Comparison of ENCODE assay signal across 27 mouse cellular contexts in the genomic region with DNA sequence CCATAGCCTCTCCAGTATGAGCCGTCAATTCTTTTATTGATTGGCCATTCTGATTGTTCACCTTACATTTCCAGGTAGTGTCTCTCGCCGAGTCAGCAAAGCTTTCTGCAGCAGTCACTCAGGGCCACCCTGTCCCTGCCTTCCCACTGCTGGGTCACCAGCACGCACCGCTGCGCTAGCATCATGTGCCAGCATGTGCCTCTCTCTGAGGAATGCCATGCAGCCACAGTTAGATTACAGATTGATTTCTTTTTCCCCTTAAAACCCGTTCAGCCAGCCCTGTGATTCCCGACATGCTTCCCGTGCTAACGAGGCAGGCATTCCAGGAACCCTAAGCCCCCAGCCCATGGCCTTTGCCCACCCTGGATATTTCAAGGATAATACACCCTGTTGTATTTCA. TPM values are rescaled to one million over a fixed set of nuclear protein-coding genes. Genes with fewer than 3 reads are reported as not detected.
DNase-seq lines count a peak whose midpoint lies in the region; ATAC-seq and TF ChIP-seq lines count a peak whose summit lies in the region.
"Had no signal": no experiment of that assay in that cellular context is flagged by ENCODE, and none has a peak within 500 bp of the region (broad histone marks: within the 10 kb centered on the region; RNA-seq: fewer than 3 reads in every experiment).

No protein-coding gene starts in this region.

- no peaks in the 10 kb centered on the region for H3K9me3 ChIP-seq in forebrain, embryonic 10.5 days
- no peaks in the 10 kb centered on the region for H3K9me3 ChIP-seq in forebrain, embryonic 11.5 days (ENCODE audit: control insufficient read depth, low read length)
- H3K9me3 ChIP-seq in liver, postnatal 0 days (ENCODE audit: low read length), result no peaks in the 10 kb centered on the region
- H3K9me3 ChIP-seq in kidney, postnatal 0 days (replicated peaks; ENCODE audit: low read length), result no peaks in the 10 kb centered on the region
- H3K9me3 ChIP-seq: forebrain, embryonic 12.5 days; limb, embryonic 13.5 days; liver, embryonic 13.5 days; lung, embryonic 15.5 days; neural tube, embryonic 13.5 days had no signal

- TF ChIP-seq CTCF in liver, adult 2 months (IDR thresholded peaks at IDR 0.05; ENCODE audit: low read depth, low read length), result no peak
- TF ChIP-seq CTCF in liver, postnatal 0 days (IDR thresholded peaks at IDR 0.05; ENCODE audit: low read depth), result no peak
- no peak for TF ChIP-seq CTCF in kidney, postnatal 0 days (IDR thresholded peaks at IDR 0.05; ENCODE audit: low read depth)

- peaks cover 59% of the 10 kb centered on the region for H3K36me3 ChIP-seq in forebrain, embryonic 10.5 days (replicated peaks)
- H3K36me3 ChIP-seq in forebrain, embryonic 11.5 days (ENCODE audit: control insufficient read depth, insufficient read depth, low read length), result no peaks in the 10 kb centered on the region
- no peaks in the 10 kb centered on the region for H3K36me3 ChIP-seq in liver, adult 2 months (ENCODE audit: control insufficient read depth, insufficient read depth, low read length)
- peaks cover 2% of the 10 kb centered on the region; the same call in 1 of the 2 replicates for H3K36me3 ChIP-seq in liver, postnatal 0 days (replicated peaks; ENCODE audit: insufficient read depth, low read length)
- H3K36me3 ChIP-seq in kidney, postnatal 0 days (ENCODE audit: insufficient read depth, low read length), result peaks cover under 1% of the 10 kb centered on the region; the same call in 1 of the 2 replicates

- H3K4me1 ChIP-seq in forebrain, embryonic 10.5 days, result peaks cover 16% of the 10 kb centered on the region
- no peaks in the 10 kb centered on the region for H3K4me1 ChIP-seq in forebrain, embryonic 11.5 days (replicated peaks; ENCODE audit: control insufficient read depth, insufficient read depth, low read length)
- H3K4me1 ChIP-seq in liver, adult 2 months (ENCODE audit: control insufficient read depth, insufficient read depth, low read length), result peaks cover 31% of the 10 kb centered on the region
- peaks cover 6% of the 10 kb centered on the region for H3K4me1 ChIP-seq in liver, postnatal 0 days (ENCODE audit: insufficient read depth)
- H3K4me1 ChIP-seq in kidney, postnatal 0 days (replicated peaks; ENCODE audit: insufficient read depth, low read length), result peaks cover 2% of the 10 kb centered on the region; the same call in 1 of the 2 replicates
- H3K4me1 ChIP-seq: lung, embryonic 15.5 days had no signal

- DNase-seq in forebrain, embryonic 10.5 days (ENCODE audit: extremely low spot score, low spot score), result no peak
- DNase-seq in forebrain, embryonic 11.5 days (ENCODE audit: low spot score), result no peak
- peak; percentile 45 for DNase-seq in liver, adult 2 months (ENCODE audit: extremely low read depth, low read depth, low spot score)
- DNase-seq in liver, postnatal 0 days, result no peak
- no peak for DNase-seq in kidney, postnatal 0 days (ENCODE audit: low spot score)
- peak; percentile 25 for DNase-seq in urinary bladder, postnatal 25 days (ENCODE audit: low spot score)
- no peak for DNase-seq in thymus, adult 18-20 months
- DNase-seq: adrenal gland, postnatal 25 days; cerebellum, adult 11 months; cerebellum, adult 9-11 months; layer of hippocampus, postnatal 36 days; liver, embryonic 13.5 days; lung, postnatal 36 days; retina, postnatal 1 day; right cerebral cortex, postnatal 25 days; spleen, adult 18-20 months; thymus, postnatal 14 days had no signal

- no peak for TF ChIP-seq EP300 in liver, postnatal 0 days (IDR thresholded peaks at IDR 0.05; ENCODE audit: low read depth)

- ATAC-seq in forebrain, embryonic 11.5 days (replicated peaks; ENCODE audit: low FRiP score), result no peak
- no peak for ATAC-seq in liver, postnatal 0 days
- no peak for ATAC-seq in kidney, postnatal 0 days (replicated peaks; ENCODE audit: low FRiP score, low read depth)
- ATAC-seq: CD4-positive, CD25-positive, alpha-beta regulatory T cell, adult 4 months; hindbrain, postnatal 0 days; intestine, embryonic 16.5 days; midbrain, embryonic 16.5 days had no signal

- WGBS in forebrain, embryonic 10.5 days, result 81% methylated on average over 10 of the region's 10 CpGs
- 77% methylated on average over 10 of the region's 10 CpGs for WGBS in forebrain, embryonic 11.5 days
- 52% methylated on average over 10 of the region's 10 CpGs for WGBS in liver, adult 2 months
- 89% methylated on average over 10 of the region's 10 CpGs for WGBS in liver, postnatal 0 days (ENCODE audit: insufficient replicate concordance)
- WGBS in kidney, postnatal 0 days, result 79% methylated on average over 10 of the region's 10 CpGs

- no peak overlapping the region for H3K4me3 ChIP-seq in forebrain, embryonic 10.5 days
- H3K4me3 ChIP-seq in forebrain, embryonic 11.5 days (ENCODE audit: low read depth, low read length), result no peak overlapping the region
- H3K4me3 ChIP-seq in liver, adult 2 months (ENCODE audit: insufficient read depth, low read depth, low read length), result no peak overlapping the region
- H3K4me3 ChIP-seq in liver, postnatal 0 days (ENCODE audit: low read depth, low read length), result no peak overlapping the region
- H3K4me3 ChIP-seq in kidney, postnatal 0 days (replicated peaks; ENCODE audit: low read depth, low read length), result no peak overlapping the region
- H3K4me3 ChIP-seq: forebrain, embryonic 12.5 days; limb, embryonic 13.5 days; liver, embryonic 13.5 days; lung, embryonic 15.5 days; myocyte; neural tube, embryonic 13.5 days had no signal

- no peak for TF ChIP-seq POLR2A in liver, adult 2 months (IDR thresholded peaks at IDR 0.05; ENCODE audit: extremely low read depth, insufficient read depth, low read length)

- H3K27me3 ChIP-seq in forebrain, embryonic 10.5 days (ENCODE audit: poor library complexity, severe bottlenecking), result no peaks in the 10 kb centered on the region
- H3K27me3 ChIP-seq in forebrain, embryonic 11.5 days (ENCODE audit: control insufficient read depth, insufficient read depth, low read length), result no peaks in the 10 kb centered on the region
- no peaks in the 10 kb centered on the region for H3K27me3 ChIP-seq in liver, adult 2 months (ENCODE audit: control insufficient read depth, insufficient read depth, low read length)
- H3K27me3 ChIP-seq in liver, postnatal 0 days (ENCODE audit: insufficient read depth, low read length), result no peaks in the 10 kb centered on the region
- H3K27me3 ChIP-seq in kidney, postnatal 0 days (ENCODE audit: insufficient read depth, low read length), result no peaks in the 10 kb centered on the region
- H3K27me3 ChIP-seq: forebrain, embryonic 12.5 days; limb, embryonic 13.5 days; liver, embryonic 13.5 days; lung, embryonic 15.5 days; neural tube, embryonic 13.5 days had no signal

- H3K27ac ChIP-seq in forebrain, embryonic 10.5 days, result 0 out of 2 replicates have a peak overlapping the region, but pooled peaks have one; percentile 40
- no peak overlapping the region for H3K27ac ChIP-seq in forebrain, embryonic 11.5 days (ENCODE audit: low read depth, low read length)
- peak overlapping the region; percentile 3 for H3K27ac ChIP-seq in liver, adult 2 months (replicated peaks; ENCODE audit: insufficient read depth, low read depth, low read length)
- no peak overlapping the region for H3K27ac ChIP-seq in liver, postnatal 0 days (ENCODE audit: low read depth)
- peak overlapping the region; percentile 40; the same call in 1 of the 2 replicates for H3K27ac ChIP-seq in kidney, postnatal 0 days
- H3K27ac ChIP-seq: forebrain, embryonic 12.5 days; hindbrain, postnatal 0 days; limb, embryonic 13.5 days; liver, embryonic 13.5 days; lung, embryonic 15.5 days; neural tube, embryonic 13.5 days had no signal

- peaks cover 2% of the 10 kb centered on the region; the same call in 1 of the 2 replicates for H3K79me2 ChIP-seq in liver, adult 2 months (ENCODE audit: control insufficient read depth, insufficient read depth, low read length)

- H3K9ac ChIP-seq in forebrain, embryonic 11.5 days (ENCODE audit: low read length), result no peak overlapping the region
- no peak overlapping the region for H3K9ac ChIP-seq in liver, adult 2 months (ENCODE audit: low read depth, low read length)
- H3K9ac ChIP-seq in liver, postnatal 0 days (replicated peaks), result no peak overlapping the region
- no peak overlapping the region for H3K9ac ChIP-seq in kidney, postnatal 0 days (ENCODE audit: low read depth, low read length)
- H3K9ac ChIP-seq: forebrain, embryonic 12.5 days; limb, embryonic 13.5 days; liver, embryonic 13.5 days; lung, embryonic 15.5 days; neural tube, embryonic 13.5 days had no signal

- H3K4me2 ChIP-seq in forebrain, embryonic 11.5 days (ENCODE audit: low read depth, low read length, severe bottlenecking), result no peak overlapping the region
- H3K4me2 ChIP-seq in liver, postnatal 0 days (ENCODE audit: low read depth, low read length), result no peak overlapping the region
- H3K4me2 ChIP-seq in kidney, postnatal 0 days (ENCODE audit: low read length), result no peak overlapping the region
- H3K4me2 ChIP-seq: forebrain, embryonic 12.5 days; heart, embryonic 11.5 days; limb, embryonic 13.5 days; liver, embryonic 13.5 days; lung, embryonic 15.5 days; neural tube, embryonic 13.5 days had no signal

RNA-seq across cellular contexts. Expression of gene Rcor1, which starts 52.8 kb away (rescaled TPM):
- polyA plus RNA-seq in forebrain, embryonic 10.5 days (2016; fragmentation: Nextera tagmentation; extraction: Ambion mirVana), result 7.0 and 8.4 TPM in 2 replicates
- 14.2 and 16.0 TPM in 2 replicates for polyA plus RNA-seq in forebrain, embryonic 11.5 days (2014; fragmentation: Nextera tagmentation; extraction: Ambion mirVana)
- total RNA-seq in liver, adult 2 months (2014; rRNA removed), result 4.4 and 5.9 TPM in 2 replicates
- 3.4 and 5.3 TPM in 2 replicates for polyA plus RNA-seq in liver, adult 2 months (2012; rRNA removed)
- 3.6 and 4.8 TPM in 2 replicates for polyA plus RNA-seq in liver, postnatal 0 days (2015; fragmentation: Nextera tagmentation; extraction: Ambion mirVana)
- 9.9 and 10.1 TPM in 2 replicates for polyA plus RNA-seq in kidney, postnatal 0 days (2015; fragmentation: Nextera tagmentation; extraction: Ambion mirVana)

Comparison
In these comparisons a context has a peak if more than half of its experiments do, and no peak if none do; other contexts are left out.
1. DNase-seq: peak in liver, adult 2 months (single experiment) and urinary bladder, postnatal 25 days (single experiment); none in forebrain, embryonic 10.5 days (single experiment), forebrain, embryonic 11.5 days (single experiment), liver, postnatal 0 days (single experiment), kidney, postnatal 0 days (single experiment) and thymus, adult 18-20 months (0 of 2).
2. H3K27ac ChIP-seq: peak in forebrain, embryonic 10.5 days (single experiment), liver, adult 2 months (single experiment) and kidney, postnatal 0 days (single experiment); none in forebrain, embryonic 11.5 days (single experiment) and liver, postnatal 0 days (single experiment).